Mouse (Mus musculus): ENCODE results near the gene Nlrp6.
A peak's percentile ranks its signal among the peaks of the same experiment; 100 is the strongest.
"Not testable (repeated sequence)": the region's sequence is repeated elsewhere in the genome, so short reads cannot be mapped to it uniquely, and the experiment has no call there.

Nlrp6 gene

DNA sequence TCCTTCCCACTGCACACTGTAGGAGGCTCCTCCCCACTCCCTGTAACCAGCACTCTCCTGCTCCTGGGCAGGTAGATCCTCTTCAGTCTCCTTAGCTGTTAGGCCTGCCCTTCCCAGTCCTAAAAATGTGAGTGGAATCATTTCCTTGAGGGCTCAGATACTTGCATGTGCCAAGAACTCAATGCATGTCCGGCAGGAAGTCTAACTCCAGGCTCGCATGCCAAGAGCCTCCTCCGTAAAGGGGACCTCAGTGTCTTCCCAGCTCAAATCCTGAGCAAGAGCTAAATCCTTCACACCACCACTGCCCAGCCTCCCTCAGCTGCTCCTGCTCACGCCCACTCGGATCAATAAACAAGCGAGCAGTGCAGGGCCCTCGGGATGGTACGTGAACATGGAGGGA is 30.3 kb downstream of the Nlrp6 start:
- no peak for DNase-seq

DNA sequence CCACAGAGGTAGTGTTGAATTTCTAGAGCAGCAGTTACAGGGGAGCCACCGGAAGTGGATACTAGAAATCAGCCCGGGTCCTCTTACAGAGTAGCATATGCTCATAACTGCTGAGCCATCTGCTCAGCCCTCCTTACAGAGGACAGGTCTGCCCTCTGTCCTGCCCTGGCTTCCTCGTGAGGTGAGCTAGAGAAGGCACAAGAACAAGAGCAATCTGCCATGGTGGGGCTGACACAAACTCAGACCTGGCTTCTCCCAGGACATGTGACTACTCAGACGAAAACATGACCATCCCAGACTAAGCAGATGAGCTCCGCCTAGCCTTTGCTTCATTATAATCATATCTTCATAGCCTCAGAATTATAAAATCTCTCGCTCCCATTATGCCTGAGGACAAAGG is 31.1 kb downstream of the Nlrp6 start:
- no peak for DNase-seq

DNA sequence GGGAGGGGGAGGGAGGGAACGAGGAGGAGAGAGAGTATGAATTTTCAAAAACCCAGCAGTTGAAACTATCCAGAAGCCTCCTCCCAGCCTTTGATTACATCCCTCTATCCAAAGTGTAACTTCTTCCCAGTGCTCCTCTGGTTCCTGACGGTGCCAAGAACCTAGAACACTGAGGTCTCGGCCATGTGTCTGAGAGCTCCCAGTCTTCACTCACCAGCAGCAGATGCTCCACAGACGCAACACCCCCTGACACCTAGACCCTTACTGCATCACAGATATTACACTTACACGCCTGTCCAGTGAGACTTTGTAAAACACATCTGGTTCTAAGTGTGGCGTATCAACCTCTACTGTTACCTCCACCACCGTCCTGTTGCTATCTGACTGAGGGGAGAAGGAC is 31.7 kb downstream of the Nlrp6 start:
- no peak for DNase-seq

DNA sequence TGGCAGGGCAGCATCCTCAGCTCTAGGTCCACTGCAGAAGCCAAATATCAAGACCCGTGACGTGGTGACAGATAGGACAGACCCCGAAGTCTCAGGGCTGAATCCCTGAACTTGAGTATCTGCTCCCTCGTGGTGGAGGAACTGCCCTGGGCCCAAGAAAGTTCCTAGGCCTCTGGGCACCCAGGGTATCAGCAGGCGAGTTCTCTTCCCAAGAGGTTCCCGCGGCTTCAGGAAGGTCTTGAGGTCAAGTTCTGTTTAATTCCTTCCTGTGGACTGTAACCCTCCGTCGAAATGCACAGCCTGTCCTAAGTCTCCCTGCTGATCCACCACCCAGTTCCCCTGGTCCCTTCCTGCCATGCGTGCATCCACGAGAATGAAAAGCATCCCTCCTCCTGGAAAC is 32.4 kb downstream of the Nlrp6 start:
- no peak for DNase-seq

DNA sequence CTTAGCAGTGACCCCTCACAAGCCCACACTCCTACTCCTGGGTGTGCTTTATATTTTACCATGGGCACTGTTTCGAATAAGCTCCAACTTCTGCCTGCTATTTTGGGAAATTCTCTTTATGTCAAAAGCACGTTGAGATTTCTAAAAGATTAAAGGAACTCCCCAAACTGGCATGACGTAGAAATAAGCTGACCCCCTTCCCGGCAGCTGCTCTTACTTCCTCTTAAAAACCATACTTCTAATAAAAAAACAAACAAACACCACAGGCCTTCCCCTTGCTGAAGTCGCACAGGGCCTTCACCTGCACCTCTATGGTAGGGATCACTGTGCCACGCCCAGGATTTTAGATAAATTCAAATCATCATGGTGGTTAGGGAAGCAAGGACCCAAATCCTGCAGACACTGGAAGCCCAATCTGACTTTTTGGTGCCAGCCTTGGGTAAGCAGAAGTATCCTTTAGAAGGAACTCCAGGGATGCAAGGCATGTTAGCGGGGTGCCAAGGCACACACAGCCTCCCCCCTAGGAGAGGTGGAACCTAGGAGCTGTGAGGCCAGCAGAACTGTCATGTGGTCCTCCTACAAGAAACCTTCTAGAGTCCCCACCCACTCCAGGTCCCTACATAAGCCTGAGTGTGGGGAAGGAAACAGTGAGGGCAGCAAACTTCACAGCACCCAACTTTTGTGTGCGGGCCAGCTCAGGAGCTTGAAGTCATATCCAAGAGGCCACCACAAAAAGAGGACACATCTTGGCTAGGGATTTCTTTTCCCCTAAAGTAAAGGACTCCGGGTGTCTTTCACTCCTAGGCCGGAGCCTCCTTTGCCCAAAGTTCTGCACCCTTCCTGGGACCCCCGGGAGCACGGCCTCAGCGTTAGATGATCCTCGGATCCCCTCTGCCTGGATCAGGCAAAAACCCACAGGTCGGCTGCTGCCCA is 33.4 kb downstream of the Nlrp6 start:
- no peak for DNase-seq

DNA sequence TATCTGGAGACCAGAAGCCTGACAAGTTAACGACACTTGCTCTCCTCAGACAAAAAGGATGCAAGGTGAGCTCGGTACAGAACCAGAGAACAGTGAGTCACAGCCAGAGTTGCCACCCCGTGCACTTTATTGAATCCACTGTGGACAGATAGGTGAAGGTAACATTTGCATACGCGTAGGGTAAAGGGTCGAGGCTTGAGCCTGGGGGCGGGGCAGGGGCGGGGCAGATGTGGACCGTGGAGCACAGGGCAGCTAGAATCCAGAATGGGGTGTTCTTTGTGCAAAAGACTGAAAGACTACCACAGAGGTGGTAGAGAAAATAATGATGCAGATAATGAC is 34.0 kb downstream of the Nlrp6 start:
- peak; percentile 59 for DNase-seq

DNA sequence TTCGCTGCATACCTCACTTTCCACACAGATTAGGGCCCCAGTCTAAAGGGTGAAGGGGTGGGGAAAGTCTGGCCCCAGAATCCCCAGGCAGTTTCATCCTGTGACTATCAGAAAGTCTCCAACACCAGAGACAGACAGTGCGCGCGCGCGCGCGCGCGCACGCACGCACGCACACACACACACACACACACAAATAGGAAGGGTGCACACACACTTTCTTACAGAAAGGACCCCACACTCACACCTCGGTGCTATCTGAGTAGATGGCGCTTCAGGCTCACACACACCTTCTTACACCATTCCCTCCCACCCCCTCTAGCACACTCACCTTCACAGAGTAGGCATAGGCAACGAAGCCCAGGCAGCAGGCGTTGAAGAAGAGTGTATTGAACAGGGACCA is 34.6 kb downstream of the Nlrp6 start:
- DNase-seq = peak; percentile 29

DNA sequence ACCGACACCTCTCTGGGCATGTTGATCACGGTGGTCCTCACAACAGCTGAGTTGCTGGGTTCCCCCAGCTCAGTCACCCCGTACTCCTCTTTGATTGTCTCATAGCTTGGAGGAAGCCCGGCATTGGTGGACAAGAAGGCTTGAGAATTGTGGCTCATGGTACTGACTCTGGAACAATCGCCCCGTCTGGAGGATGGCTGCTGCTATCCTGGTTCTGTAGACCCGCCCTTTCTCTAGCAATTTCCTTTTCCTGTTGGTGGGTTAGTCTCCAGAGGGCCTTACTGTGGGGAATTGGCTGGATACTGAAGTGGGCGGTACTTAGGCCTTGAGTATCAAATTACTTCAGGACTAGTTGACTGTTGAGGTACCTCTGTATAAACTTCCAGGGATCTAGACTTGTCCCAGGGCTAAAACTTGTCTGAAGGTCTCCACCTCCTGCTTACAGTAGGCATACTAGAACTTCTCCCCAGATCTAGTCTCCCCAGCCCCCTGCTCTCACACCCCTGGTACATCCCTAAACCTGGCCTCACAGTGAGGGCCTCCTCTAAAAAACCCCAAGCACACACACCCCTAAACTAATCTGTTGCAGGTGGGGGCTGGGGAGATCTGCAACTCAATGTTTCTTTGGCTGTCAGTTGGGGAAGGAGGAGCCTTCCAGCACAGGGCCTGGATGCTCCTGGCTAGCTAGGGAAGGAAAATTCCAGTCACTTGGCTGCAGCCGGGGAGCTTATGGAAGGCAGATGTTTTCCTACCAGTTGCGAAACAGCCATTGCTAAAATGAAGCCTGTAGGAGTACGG is 35.3 kb downstream of the Nlrp6 start, which contains the start of the genes Gm45717 and Ifitm2:
Gene Gm45717 (minus strand): TSS at position 180 of the 798 bp plus-strand sequence.
Gene Ifitm2 (minus strand): TSS at position 230 of the 798 bp plus-strand sequence.
- peak; percentile 47 for DNase-seq

DNA sequence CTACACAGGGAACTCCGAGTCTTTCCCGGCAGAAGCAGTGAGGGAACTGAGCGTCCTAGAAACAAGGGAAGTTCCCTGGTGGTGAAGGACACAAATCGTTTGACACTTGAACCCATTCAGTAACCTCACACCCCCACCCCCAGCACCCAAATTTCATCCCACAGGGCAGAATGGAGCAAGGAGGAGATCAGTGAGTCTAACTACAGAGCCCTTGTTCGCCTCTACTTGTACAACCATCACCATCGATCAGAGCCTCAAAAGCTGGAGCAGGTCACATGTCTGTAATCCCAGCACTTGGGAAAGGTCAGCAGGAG is 35.8 kb downstream of the Nlrp6 start:
- no peak for DNase-seq

DNA sequence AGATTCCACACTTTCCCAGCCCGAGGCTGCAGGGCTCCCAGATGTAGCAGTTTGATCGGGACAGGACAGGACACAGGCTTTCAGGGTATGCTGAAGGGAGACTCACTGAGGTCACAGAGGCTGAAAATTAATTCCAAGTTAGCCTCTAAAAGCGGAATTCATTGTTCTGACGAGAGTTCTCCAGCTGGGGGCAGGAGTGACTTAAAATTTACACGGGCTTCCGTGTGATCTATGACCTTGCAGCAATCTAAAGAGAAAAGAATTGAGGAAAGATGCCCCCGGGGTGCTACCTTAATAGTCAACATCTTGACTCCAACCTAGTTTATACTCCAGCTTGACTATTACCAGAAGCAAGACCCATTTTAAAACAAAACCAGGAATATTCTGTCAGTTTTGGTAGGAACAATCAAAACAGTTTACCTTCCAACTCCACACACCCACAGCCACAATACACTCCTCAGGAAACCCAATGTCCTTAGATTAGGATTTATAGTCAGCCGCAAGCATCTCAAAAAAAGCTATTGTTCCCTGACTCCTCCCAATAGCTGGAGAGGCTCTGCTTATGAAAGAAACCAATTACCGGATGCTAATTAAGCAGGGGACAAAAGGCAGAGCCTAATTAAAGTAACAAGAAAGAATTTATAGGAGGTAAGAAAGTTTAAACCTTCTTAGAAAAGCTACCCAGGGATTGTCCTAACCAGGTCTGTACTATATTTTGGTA is 38.6 kb downstream of the Nlrp6 start:
- DNase-seq = peak; percentile 39

DNA sequence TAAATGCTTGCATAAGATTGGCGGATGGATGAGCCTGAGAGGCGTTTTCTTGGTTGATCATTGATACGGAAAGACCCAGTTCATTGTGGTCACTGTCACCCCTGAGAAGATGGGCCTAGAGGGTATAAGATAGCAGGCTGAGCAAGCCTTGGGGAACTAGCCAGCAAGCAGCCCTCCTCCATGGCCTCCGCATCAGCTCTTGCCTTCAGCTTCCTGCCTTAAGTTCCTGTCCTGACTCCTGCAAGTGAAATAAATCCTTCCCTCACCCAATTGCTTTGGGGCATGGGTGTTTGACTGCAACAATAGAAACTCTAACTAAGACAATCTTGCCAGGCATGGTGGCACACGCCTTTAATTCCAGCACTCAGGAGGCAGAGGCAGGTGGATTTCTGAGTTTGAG is 39.3 kb downstream of the Nlrp6 start:
- no peak for DNase-seq

DNA sequence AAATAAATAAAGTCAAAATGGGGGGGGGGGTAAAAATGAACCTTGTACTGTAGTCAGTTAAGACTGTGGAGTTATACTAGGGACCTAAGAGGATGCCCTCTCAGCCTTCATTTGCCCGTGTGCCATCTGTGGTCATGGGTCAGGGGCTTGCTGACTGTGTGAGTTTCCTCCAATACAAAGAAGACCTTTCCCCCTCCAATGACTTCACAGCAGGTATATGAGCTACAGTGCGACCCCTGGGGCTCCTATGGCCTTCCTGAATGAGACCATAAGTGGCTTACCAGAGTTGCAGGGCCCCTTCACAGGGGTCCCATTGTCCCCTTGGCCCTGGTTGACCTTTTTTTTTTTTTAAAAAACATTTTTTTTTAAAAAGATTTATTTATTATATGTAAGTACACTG is 40.7 kb downstream of the Nlrp6 start:
- DNase-seq = no peak

DNA sequence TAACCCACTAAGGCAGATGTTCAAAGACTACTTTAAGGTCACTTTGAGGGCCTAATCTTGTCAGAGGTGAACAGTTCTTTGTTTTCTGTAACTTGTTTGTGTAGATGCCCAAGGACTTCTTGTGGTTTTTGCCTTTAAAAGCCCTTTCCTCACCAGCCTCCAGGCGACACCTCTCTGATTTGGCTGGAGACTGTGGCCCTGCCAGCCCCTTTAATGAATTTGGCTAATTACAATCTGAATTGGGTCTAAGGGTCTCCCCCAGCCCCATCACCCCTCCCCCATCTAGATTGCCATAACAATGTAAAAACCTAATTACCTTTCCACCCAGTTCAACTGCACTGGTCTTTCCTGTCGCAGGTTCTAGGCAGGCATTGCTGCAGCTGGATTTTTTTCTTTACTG is 42.0 kb downstream of the Nlrp6 start:
- DNase-seq = no peak

DNA sequence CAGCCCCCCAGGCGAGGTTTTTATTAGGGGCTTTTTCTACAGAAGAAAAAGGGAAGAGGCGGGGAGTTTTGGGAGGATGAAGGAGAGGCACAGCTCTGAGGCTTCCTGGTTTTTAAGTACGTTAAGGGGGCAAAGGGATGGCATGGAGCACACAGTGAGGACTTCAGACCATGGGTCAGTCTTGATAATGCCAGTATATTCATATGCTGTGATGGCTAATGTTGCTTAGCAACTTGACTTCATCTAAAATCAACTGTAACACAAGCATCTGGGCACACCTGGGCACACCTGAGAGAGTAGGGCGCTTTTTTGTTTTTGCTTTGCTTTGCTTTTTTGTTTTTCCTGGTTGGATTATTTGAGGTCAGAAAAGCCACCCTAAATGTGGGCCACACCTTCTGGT is 46.2 kb downstream of the Nlrp6 start, which contains the start of gene Ifitm1:
Gene Ifitm1 (plus strand): TSS at position 301 of the 400 bp plus-strand sequence.
- no peak for DNase-seq

DNA sequence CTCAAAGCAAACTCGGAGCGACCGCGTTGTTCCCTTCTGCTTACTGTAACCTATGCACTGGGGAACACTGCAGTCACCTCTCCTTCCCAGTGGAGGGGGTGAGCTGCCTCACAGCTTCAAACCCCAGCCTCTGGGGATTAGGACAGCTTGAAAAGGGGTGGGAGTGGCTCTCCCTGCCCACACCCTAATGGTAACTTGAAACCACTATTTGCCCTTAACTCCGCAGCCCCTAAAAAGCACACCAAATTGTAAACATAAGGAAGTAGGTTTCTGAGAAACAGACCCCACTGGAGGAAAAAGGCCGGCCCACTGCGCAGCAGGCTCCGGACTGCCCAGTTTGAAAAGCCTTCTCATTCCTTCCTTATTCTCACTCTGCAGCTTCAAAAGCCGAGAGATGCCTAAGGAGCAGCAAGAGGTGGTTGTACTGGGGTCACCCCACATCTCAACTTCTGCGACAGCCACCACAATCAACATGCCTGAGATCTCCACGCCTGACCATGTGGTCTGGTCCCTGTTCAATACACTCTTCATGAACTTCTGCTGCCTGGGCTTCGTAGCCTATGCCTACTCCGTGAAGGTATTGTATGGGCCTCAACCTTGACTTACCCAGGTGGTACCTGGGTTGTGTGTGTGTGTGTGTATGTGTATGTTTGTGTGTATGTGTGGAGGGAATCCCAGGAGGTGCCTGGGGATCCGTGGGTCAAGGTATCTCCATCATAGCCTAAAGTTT is 47.3 kb downstream of the Nlrp6 start:
- DNase-seq = no peak

DNA sequence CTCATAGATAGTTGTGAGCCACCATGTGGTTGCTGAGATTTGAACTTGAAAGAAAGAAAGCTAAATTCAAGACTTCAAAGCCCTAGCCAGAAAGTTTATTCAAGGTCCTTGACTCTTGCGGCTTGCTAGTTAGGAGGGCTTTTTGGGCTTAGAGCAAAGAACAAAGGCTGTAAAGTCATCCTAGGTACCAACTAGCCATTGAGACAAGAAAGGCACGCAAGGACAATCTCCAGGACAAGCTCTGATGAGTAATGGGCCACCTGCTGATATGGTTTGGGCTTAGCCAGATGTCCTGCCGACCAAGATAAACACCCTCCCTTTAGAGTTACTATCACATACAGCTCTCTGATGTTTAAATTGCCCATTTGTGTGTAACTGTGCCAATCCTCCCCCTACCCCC is 48.0 kb downstream of the Nlrp6 start:
- DNase-seq = not testable (repeated sequence)

DNA sequence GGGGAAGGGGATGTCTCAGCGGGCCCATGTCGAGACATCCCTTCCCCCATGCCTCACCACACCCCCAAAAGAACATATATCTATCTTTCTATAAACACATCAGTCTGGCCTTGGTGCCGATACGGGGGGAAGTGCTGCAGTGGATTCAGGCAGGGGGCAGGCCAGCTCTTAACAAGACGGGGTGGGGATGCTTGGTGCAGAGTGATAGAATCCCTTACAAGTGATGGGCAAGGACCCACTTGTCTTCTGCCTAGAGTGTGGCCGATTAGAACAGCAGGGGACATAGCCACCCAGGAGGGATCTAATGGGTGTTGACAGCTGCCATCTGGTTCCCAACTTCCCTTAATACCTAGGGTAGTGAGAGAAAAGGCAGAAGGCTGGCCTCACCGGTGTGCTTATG is 50.2 kb downstream of the Nlrp6 start:
- DNase-seq = no peak

DNA sequence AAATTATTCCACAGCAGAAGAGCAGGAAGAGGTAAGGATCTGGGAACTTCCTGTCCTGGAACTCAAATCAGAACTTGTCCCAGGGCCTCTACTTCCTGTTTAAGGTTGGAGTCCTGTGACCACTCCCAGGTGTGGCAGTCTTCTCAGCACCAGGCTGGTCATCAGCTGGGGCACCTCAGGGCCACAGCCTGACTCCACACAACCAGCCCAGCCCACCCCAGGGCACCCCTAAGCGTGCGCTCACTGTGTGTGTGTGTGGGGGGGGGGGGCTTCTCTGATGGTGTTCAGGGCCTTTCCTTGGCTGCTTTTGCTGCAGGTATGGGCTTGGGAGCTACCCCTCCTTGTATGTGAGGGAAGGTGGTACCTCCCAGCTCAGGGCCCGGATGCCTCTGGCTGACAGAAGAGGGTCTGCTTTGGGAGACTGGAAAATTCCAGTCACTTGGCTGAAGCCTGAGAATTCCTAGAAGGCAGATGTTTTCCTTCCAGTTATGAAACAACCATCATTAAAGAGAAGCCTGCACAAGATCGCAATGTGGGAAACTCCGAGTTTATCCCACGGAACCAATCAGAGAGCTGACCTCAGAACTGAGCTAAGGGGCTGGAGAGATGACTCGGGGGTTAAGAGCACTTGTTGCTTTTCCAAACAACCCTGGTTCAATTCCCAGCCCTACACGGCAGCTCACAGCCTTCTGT is 50.9 kb downstream of the Nlrp6 start:
- DNase-seq = no peak

DNA sequence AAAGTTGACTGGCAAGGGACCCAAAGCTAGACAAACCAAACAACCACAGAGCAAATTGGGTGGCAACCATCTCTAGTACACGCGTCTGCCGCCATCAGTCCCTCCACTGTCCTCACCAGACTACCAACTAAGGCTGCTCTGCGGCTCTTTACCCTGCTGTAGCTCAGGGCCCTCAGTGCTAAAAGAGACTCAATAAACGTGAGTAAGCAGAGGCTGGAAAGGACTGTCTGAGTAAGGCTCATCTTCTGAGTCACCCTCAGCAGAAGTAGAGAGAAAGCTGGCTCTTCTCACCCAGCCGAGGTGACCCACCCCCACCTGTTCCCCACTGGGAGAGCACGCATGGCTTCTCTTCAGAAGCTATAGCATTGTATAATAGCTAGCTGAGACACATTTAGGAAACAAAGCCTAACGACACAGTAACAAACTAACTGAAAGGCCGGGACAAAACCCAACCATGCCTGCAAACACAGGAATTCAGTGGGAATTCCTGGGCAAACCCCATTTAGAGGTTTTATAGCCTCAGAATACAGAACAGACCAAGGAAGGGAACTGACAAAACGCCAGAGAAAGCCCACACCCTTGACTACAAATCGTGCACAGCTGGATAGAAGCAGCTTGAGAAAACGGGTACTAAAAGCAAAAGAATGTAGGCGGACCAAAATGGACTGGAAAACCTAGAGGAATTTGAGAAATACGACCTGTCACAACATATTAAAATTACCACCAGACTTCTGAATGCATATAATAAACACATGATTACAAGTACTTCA is 52.9 kb downstream of the Nlrp6 start:
- DNase-seq = no peak

DNA sequence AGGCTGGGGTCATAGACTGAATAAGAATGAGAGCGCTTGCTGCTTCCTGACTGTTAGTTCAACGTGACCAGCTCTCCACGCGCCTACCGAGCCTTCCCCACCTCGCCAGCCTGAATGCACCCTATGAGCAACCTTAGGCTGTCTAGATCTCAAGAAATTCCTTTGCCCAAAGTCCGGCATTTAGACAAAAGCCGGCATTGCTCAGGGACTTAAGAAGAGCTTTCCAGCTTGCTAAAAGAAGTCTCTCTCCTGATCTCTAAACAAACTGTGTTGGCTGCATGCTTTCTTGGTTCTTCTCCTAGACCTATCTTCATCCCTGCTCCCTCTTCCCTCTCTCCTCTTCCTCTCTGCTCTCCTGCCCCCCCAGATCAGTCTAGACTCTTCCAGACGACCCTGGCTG is 54.2 kb downstream of the Nlrp6 start:
- no peak for DNase-seq

DNA sequence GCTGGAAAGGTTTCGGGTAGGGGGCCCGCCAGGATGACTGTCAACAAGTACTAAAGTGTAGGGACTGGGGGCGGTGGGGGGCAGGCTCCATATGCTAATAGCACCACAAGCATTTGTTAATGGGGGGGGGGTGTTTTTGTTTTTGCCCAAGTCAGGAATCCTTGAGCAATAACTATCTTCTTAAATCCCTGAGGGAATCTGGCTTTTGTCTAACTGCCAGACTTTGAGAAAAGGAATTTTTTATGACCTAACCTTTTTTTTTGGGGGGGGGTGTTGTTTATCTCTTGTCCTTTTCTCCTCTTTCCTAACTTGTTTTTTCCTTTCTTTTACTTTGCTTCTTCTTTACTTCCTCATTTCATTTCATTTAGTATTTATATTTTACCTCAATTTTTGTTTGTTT is 54.8 kb downstream of the Nlrp6 start:
- no peak for DNase-seq
